Mouse (Mus musculus): ENCODE results near the gene Akap17b. TPM values are rescaled to one million over a fixed set of nuclear protein-coding genes. Genes with fewer than 3 reads are reported as not detected.

The Akap17b gene
- 3.4 and 3.7 TPM in 2 replicates for polyA plus RNA-seq (2015; fragmentation: Nextera tagmentation; extraction: Ambion mirVana)

DNA sequence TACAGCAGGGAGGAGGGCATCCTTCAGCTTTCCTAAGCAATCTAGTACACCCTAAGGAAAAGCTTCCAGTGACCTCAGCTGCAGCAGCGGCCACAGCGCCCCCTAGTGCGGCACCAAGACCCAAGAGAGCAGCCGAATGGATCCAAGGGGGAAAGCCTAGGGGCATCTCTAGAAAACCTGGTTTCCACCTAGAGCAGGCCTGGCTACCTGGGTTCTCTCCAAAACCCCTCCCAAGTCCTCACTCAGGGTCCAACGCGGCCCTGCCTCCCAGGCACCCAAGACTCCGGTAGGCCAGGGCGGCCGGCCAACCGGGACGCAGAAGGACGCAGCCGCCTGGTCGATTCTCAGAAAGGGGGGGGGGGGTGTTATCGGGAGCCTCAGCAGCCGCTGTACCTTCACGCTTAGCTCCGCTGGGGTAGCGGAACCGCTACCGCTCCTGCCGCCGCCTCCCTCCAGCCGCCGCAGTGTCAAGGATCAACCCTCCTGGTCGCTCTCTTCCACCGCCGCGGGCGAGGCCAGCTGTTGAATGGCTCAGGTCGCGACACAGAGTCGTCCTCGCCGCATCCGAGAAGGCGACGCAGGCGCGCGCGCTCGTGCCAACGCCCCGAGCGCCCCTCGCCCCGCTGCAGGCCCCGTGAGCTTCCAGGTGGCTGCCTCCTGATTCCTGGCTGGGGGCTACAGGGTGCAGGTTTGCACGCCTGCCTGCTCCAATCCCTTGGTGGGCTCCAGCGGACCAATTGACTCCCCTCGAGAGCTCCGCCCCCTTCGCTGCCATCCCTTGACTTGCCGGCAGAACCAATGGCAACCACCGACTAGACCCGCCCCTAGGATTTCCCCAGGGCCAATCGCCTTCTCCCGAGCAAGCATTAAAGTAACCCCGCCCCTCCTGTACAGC lies at the start of gene Akap17b:
Gene Akap17b (minus strand): TSS at position 739 of the 895 bp plus-strand sequence.
- Histone ChIP-seq H3K27me3 (no peaks in the 10 kb centered on the region), H3K9ac (peak within 1 kb of the TSS; percentile 45), H3K4me1 (0 out of 2 replicates have a peak, but pooled peaks cover 3% of the 10 kb centered on the region), H3K27ac (peak within 1 kb of the TSS; percentile 82), H3K4me2 (peak within 1 kb of the TSS; percentile 57), H3K9me3 (replicated peaks) (no peaks in the 10 kb centered on the region), H3K4me3 (replicated peaks) (peak within 1 kb of the TSS; percentile 69), H3K36me3 (no peaks in the 10 kb centered on the region)
- 23% methylated on average over 40 of the region's 60 CpGs for WGBS
- peak; percentile 96 for ATAC-seq (replicated peaks; ENCODE audit: low FRiP score)

DNA sequence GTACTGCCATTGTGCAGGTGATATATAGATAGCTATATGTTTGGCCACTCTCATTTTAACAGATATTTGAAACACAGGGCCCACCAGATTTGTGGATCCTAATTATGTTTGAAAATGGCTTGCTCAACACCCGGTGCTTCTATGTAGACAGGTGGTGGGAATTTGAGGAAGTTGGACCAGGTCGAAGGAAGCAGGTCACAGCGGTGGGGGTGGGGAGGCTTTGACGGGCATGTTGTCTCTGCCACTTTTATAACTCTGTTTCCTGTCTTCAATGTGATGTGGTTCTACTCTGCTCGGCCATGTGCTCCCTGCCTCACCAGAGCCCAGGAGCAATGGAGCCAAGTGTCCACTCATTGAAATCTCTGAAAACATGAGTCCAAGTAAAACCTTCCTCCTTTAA lies 46.2 kb upstream of the Akap17b start:
- no peak for ATAC-seq (replicated peaks; ENCODE audit: low FRiP score)
- Histone ChIP-seq H3K27me3 (no peaks in the 10 kb centered on the region), H3K4me2 (no peak overlapping the region), H3K9me3 (replicated peaks) (no peaks in the 10 kb centered on the region), H3K9ac (no peak overlapping the region), H3K4me1 (no peaks in the 10 kb centered on the region), H3K4me3 (replicated peaks) (no peak overlapping the region), H3K27ac (no peak overlapping the region), H3K36me3 (no peaks in the 10 kb centered on the region)
- WGBS, result 86% methylated on average over 5 of the region's 5 CpGs

DNA sequence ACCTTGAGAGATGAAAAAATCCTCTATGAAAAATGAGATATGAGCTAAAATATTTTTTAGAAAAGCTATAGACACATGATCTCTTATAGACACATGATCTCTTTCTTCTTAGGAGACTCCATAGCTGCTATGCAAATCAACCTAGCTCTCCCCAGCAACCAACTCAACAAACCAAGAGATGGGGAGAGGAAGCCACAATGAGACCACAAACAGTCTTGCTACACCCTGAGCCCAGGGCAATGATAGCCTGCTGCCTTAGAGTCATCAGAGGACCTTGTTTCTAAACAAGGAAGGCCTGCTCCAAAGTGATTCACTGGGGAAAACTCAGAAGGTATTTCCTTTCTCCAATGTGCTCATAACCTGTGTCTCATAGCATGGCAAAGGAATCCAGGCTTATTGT lies 44.5 kb upstream of the Akap17b start:
- ATAC-seq (replicated peaks; ENCODE audit: low FRiP score), result no peak
- H3K9me3 ChIP-seq (replicated peaks), result no peaks in the 10 kb centered on the region
- no peaks in the 10 kb centered on the region for H3K27me3 ChIP-seq
- H3K4me2 ChIP-seq, result no peak overlapping the region
- H3K36me3 ChIP-seq, result no peaks in the 10 kb centered on the region
- H3K9ac ChIP-seq, result no peak overlapping the region
- no peaks in the 10 kb centered on the region for H3K4me1 ChIP-seq
- no peak overlapping the region for H3K27ac ChIP-seq
- H3K4me3 ChIP-seq (replicated peaks), result no peak overlapping the region

GRCm38 (mm10) chrX:36676836-36677235 lies 31.6 kb upstream of the Akap17b start:
- 65% methylated on average over 1 of the region's 1 CpGs for WGBS
- no peak for ATAC-seq (replicated peaks; ENCODE audit: low FRiP score)
- Histone ChIP-seq H3K27me3 (no peaks in the 10 kb centered on the region), H3K9me3 (replicated peaks) (no peaks in the 10 kb centered on the region), H3K4me1 (no peaks in the 10 kb centered on the region), H3K4me2 (no peak overlapping the region), H3K27ac (no peak overlapping the region), H3K36me3 (no peaks in the 10 kb centered on the region), H3K4me3 (replicated peaks) (no peak overlapping the region), H3K9ac (no peak overlapping the region)

GRCm38 (mm10) chrX:36672708-36673107 lies 27.5 kb upstream of the Akap17b start:
- H3K27me3 ChIP-seq, result no peaks in the 10 kb centered on the region
- no peaks in the 10 kb centered on the region for H3K9me3 ChIP-seq (replicated peaks)
- 0 out of 2 replicates have a peak overlapping the region, but pooled peaks have one; percentile 30 for H3K27ac ChIP-seq
- 34% methylated on average over 2 of the region's 2 CpGs for WGBS
- no peak overlapping the region for H3K4me2 ChIP-seq
- H3K9ac ChIP-seq, result no peak overlapping the region
- H3K4me1 ChIP-seq, result no peaks in the 10 kb centered on the region
- ATAC-seq (replicated peaks; ENCODE audit: low FRiP score), result no peak
- H3K36me3 ChIP-seq, result no peaks in the 10 kb centered on the region
- H3K4me3 ChIP-seq (replicated peaks), result no peak overlapping the region

DNA sequence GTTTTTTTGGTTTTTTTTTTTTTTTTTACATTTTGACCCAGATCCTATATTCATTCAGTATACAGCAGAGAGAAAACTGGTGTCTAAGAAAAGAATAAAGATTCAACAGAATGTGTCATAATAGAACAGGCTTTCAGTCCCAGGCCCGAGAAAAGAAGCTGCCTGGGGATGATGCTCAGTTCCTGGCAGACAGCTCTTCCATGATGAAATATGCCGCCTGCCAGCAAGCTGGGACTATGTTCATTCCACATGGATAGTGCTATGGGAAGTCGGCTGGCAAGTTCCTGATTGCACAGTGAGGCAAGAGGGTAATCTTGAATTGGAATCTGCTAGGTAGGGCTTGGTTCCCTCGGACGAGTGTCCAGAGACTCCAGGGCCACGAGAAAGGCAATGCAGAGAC lies 5.1 kb downstream of the Akap17b start:
- H3K4me3 ChIP-seq (replicated peaks), result no peak overlapping the region
- 0 out of 2 replicates have a peak, but pooled peaks cover 3% of the 10 kb centered on the region for H3K4me1 ChIP-seq
- ATAC-seq (replicated peaks; ENCODE audit: low FRiP score), result no peak
- 81% methylated on average over 6 of the region's 6 CpGs for WGBS
- H3K9ac ChIP-seq, result no peak overlapping the region
- H3K27me3 ChIP-seq, result no peaks in the 10 kb centered on the region
- H3K27ac ChIP-seq, result no peak overlapping the region
- no peak overlapping the region for H3K4me2 ChIP-seq
- no peaks in the 10 kb centered on the region for H3K9me3 ChIP-seq (replicated peaks)
- no peaks in the 10 kb centered on the region; the same call in 1 of the 2 replicates for H3K36me3 ChIP-seq

GRCm38 (mm10) chrX:36630771-36631170 lies 14.4 kb downstream of the Akap17b start:
- no peaks in the 10 kb centered on the region for H3K4me1 ChIP-seq
- ATAC-seq (replicated peaks; ENCODE audit: low FRiP score), result no peak
- H3K36me3 ChIP-seq, result no peaks in the 10 kb centered on the region; the same call in 1 of the 2 replicates
- 6% methylated on average over 1 of the region's 1 CpGs for WGBS
- no peak overlapping the region for H3K27ac ChIP-seq
- no peaks in the 10 kb centered on the region for H3K27me3 ChIP-seq
- no peak overlapping the region for H3K4me2 ChIP-seq
- H3K4me3 ChIP-seq (replicated peaks), result no peak overlapping the region
- no peaks in the 10 kb centered on the region for H3K9me3 ChIP-seq (replicated peaks)
- no peak overlapping the region for H3K9ac ChIP-seq

DNA sequence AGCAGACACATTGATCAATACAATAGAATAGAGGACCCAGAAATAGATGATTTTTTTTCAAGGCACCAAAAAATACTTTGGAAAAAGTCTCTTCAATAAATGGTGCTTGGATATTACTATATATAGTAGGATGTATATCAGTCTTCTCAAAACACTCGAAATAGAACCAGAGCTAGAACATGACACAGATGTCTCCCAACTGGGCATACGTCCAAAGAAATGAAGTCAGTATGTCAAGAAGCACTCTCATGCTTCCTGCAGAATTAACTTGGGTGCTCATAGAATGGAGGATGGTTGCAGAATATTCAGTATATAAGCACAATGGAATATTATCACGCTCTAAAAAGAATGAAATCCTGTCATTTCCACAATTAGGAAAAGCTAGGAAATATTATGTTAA lies 17.1 kb downstream of the Akap17b start:
- no peak for ATAC-seq (replicated peaks; ENCODE audit: low FRiP score)
- Histone ChIP-seq H3K9ac (no peak overlapping the region), H3K36me3 (no peaks in the 10 kb centered on the region), H3K4me2 (no peak overlapping the region), H3K27me3 (no peaks in the 10 kb centered on the region), H3K4me3 (replicated peaks) (no peak overlapping the region), H3K4me1 (no peaks in the 10 kb centered on the region), H3K9me3 (replicated peaks) (no peaks in the 10 kb centered on the region), H3K27ac (no peak overlapping the region)
- 67% methylated on average over 3 of the region's 3 CpGs for WGBS

DNA sequence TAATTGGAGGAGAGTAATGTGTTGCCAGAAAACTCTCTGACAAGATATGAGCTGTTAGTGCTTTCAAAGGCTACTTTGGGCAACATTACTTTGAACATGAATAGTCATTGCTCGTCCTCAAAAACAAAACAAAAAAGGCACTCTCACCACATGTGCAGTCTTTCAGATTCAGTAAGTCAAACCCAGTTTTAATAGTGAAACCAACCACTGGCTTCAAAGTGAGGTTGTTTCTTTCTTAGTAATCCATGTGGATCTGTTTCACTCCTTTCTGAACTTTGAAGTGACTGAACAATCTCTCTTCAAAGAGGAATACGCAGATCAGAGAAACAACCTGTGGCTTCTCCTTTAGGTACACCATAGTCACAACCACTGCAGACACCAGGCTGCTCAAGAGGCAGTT lies 36.1 kb downstream of the Akap17b start:
- WGBS, result 86% methylated on average over 2 of the region's 2 CpGs
- no peaks in the 10 kb centered on the region for H3K27me3 ChIP-seq
- no peak for ATAC-seq (replicated peaks; ENCODE audit: low FRiP score)
- no peak overlapping the region for H3K27ac ChIP-seq
- no peak overlapping the region for H3K4me2 ChIP-seq
- H3K9me3 ChIP-seq (replicated peaks), result no peaks in the 10 kb centered on the region
- H3K36me3 ChIP-seq, result peaks cover 25% of the 10 kb centered on the region
- no peak overlapping the region for H3K4me3 ChIP-seq (replicated peaks)
- no peaks in the 10 kb centered on the region for H3K4me1 ChIP-seq
- no peak overlapping the region for H3K9ac ChIP-seq

GRCm38 (mm10) chrX:36604040-36604439 lies 41.2 kb downstream of the Akap17b start:
- 89% methylated on average over 4 of the region's 4 CpGs for WGBS
- Histone ChIP-seq H3K27ac (no peak overlapping the region), H3K4me2 (no peak overlapping the region), H3K27me3 (no peaks in the 10 kb centered on the region), H3K9ac (no peak overlapping the region), H3K4me3 (replicated peaks) (no peak overlapping the region), H3K9me3 (replicated peaks) (no peaks in the 10 kb centered on the region), H3K4me1 (0 out of 2 replicates have a peak, but pooled peaks cover 7% of the 10 kb centered on the region), H3K36me3 (peaks cover 25% of the 10 kb centered on the region)
- no peak for ATAC-seq (replicated peaks; ENCODE audit: low FRiP score)

DNA sequence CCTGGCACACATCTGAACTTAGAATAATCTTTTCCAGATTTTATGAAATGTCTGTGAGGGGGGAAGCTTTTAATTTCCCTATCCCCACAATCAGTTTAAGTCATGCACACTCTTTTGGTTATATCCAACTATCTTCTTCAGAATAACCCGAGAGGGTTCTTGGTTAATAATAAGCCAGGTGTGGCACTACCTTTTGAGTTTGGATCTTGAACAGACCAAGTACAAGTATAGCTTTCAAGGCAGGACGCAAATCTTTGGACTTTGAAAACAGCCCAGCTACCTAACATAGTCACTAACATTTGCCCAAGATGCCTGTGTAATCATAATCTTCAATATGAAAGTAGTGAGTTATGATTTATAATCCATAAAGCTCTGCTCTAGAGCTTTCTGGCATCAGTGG lies 42.3 kb downstream of the Akap17b start:
- 81% methylated on average over 2 of the region's 2 CpGs for WGBS
- H3K4me2 ChIP-seq, result no peak overlapping the region
- H3K9me3 ChIP-seq (replicated peaks), result no peaks in the 10 kb centered on the region; the same call in 1 of the 2 replicates
- H3K4me3 ChIP-seq (replicated peaks), result no peak overlapping the region
- H3K9ac ChIP-seq, result no peak overlapping the region
- no peaks in the 10 kb centered on the region for H3K27me3 ChIP-seq
- H3K27ac ChIP-seq, result no peak overlapping the region
- peaks cover 25% of the 10 kb centered on the region for H3K36me3 ChIP-seq
- H3K4me1 ChIP-seq, result 0 out of 2 replicates have a peak, but pooled peaks cover 7% of the 10 kb centered on the region
- no peak for ATAC-seq (replicated peaks; ENCODE audit: low FRiP score)

DNA sequence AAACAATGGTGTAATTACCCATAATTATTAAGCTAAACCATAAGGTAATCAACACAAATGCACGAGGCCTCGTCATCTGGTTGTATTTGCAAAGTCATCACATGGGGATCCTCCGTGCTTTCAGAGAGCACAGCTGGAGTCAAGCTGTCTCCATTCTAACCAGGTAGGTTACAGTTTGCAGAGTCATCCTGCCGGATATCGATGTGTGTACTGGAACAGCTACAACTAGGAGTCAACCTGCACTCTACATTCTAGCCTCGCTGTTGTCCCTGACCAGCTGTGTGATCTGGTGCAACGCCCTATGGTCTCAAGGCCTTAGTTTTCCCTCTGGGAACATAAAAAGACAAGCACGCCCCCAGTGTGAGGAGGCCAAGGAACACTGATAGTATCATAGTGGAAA lies 45.1 kb downstream of the Akap17b start:
- 77% methylated on average over 8 of the region's 8 CpGs for WGBS
- Histone ChIP-seq H3K4me1 (0 out of 2 replicates have a peak, but pooled peaks cover 7% of the 10 kb centered on the region), H3K27me3 (no peaks in the 10 kb centered on the region), H3K27ac (no peak overlapping the region), H3K9me3 (replicated peaks) (no peaks in the 10 kb centered on the region; the same call in 1 of the 2 replicates), H3K9ac (no peak overlapping the region), H3K4me3 (replicated peaks) (no peak overlapping the region), H3K4me2 (peak overlapping the region; percentile 55; the same call in 1 of the 2 replicates), H3K36me3 (peaks cover 14% of the 10 kb centered on the region)
- no peak for ATAC-seq (replicated peaks; ENCODE audit: low FRiP score)
